Mouse (Mus musculus) neural tube, embryonic 11.5 days (tissue): ENCODE results near the gene Cirbp. TPM values are rescaled to one million over a fixed set of nuclear protein-coding genes. Genes with fewer than 3 reads are reported as not detected.

Experiments used
- ATAC-seq: fragments of 200-750 bp; cut with Nextera tagmentation; 2 replicates; pipeline ENCODE4 v1.8.0; 2017; ENCODE audit warnings: moderate number of reproducible peaks, mild to moderate bottlenecking, moderate TSS enrichment, moderate library complexity; ENCODE audit not compliant: insufficient read depth, low FRiP score, low TSS enrichment
- DNase-seq: peaks from one replicate; pipeline ENCODE4 v3.0.0-alpha.2; 2015; ENCODE audit warnings: low spot score
- H3K27ac ChIP-seq: fragments of 300-500 bp; sonication (generic); 2 replicates; pipeline ENCODE4 v1.5.1; 2014; ENCODE audit warnings: low read depth, mild to moderate bottlenecking, low read length
- H3K27me3 ChIP-seq: fragments of 300-500 bp; sonication (generic); 2 replicates; pipeline ENCODE4 v1.6.1; 2014; ENCODE audit warnings: mild to moderate bottlenecking, low read length, mixed read lengths; ENCODE audit not compliant: control insufficient read depth, insufficient read depth
- H3K36me3 ChIP-seq: fragments of 300-500 bp; sonication (generic); 2 replicates; pipeline ENCODE4 v1.6.1; 2014; ENCODE audit warnings: mild to moderate bottlenecking, low read length, moderate library complexity, mixed read lengths; ENCODE audit not compliant: control insufficient read depth, insufficient read depth
- H3K4me1 ChIP-seq: fragments of 300-500 bp; sonication (generic); 2 replicates; pipeline ENCODE4 v1.6.1; 2014; ENCODE audit warnings: low read length, mixed read lengths; ENCODE audit not compliant: control insufficient read depth, insufficient read depth
- H3K4me2 ChIP-seq: fragments of 300-500 bp; sonication (generic); 2 replicates; pipeline ENCODE4 v1.6.1; 2014; ENCODE audit warnings: low read depth, mild to moderate bottlenecking, moderate library complexity
- H3K4me3 ChIP-seq: fragments of 300-500 bp; sonication (generic); 2 replicates; pipeline ENCODE4 v1.5.1; 2014; ENCODE audit warnings: low read depth, low read length
- H3K9ac ChIP-seq: fragments of 300-500 bp; sonication (generic); 2 replicates; pipeline ENCODE4 v1.6.1; 2014; ENCODE audit warnings: mild to moderate bottlenecking, low read length
- H3K9me3 ChIP-seq: fragments of 300-500 bp; sonication (generic); 2 replicates; pipeline ENCODE4 v1.6.1; 2016; ENCODE audit warnings: low read length; ENCODE audit not compliant: control insufficient read depth
- WGBS: fragments of 180-500 bp; shearing (Covaris S2); extraction: QIAGEN DNeasy Blood & Tissue Kit; methylation state at CpG from one replicate; pipeline ENCODE4 v1.1.7; 2014; 5-methylcytosine and 5-hydroxymethylcytosine counted together
- polyA plus RNA-seq: library from polyadenylated mRNA; unstranded; fragments of >200 nt; fragmentation: Nextera tagmentation; extraction: Ambion mirVana; gene quantifications from 2 replicates; pipeline ENCODE4 v1.2.1, GENCODE M21; 2014

The Cirbp gene
- polyA plus RNA-seq, 1 experiment from 2014 or later, result 85.1 TPM

- no peaks in the 10 kb centered on the region for H3K9me3 ChIP-seq
- ATAC-seq, result no peak
- peaks cover 22% of the 10 kb centered on the region; the same call in 1 of the 2 replicates for H3K36me3 ChIP-seq
- no peaks in the 10 kb centered on the region for H3K27me3 ChIP-seq
- no peak overlapping the region for H3K9ac ChIP-seq
- WGBS, result 95% methylated on average over 8 of the region's 8 CpGs
- H3K27ac ChIP-seq, result no peak overlapping the region
- no peak for DNase-seq
- H3K4me1 ChIP-seq, result peaks cover 5% of the 10 kb centered on the region; the same call in 1 of the 2 replicates
- no peak overlapping the region for H3K4me3 ChIP-seq
- H3K4me2 ChIP-seq, result no peak overlapping the region
These were observed 37.9 kb upstream of the Cirbp start for GRCm38 (mm10) chr10:80127920-80128319.

GRCm38 (mm10) chr10:80129846-80130245 lies 35.9 kb upstream of the Cirbp start:
- Histone ChIP-seq H3K4me2 (no peak overlapping the region), H3K27me3 (no peaks in the 10 kb centered on the region; the same call in 1 of the 2 replicates), H3K36me3 (peaks cover 22% of the 10 kb centered on the region; the same call in 1 of the 2 replicates), H3K4me1 (peaks cover 5% of the 10 kb centered on the region; the same call in 1 of the 2 replicates), H3K27ac (no peak overlapping the region), H3K9ac (no peak overlapping the region), H3K4me3 (no peak overlapping the region), H3K9me3 (no peaks in the 10 kb centered on the region)
- ATAC-seq (no peak), DNase-seq (no peak)
- WGBS, result 95% methylated on average over 9 of the region's 9 CpGs

GRCm38 (mm10) chr10:80130403-80131031 lies 35.3 kb upstream of the Cirbp start:
- H3K4me1 ChIP-seq, result peaks cover 5% of the 10 kb centered on the region; the same call in 1 of the 2 replicates
- no peak overlapping the region for H3K27ac ChIP-seq
- no peak overlapping the region for H3K9ac ChIP-seq
- ATAC-seq (no peak), DNase-seq (no peak)
- H3K4me2 ChIP-seq, result no peak overlapping the region
- no peaks in the 10 kb centered on the region for H3K9me3 ChIP-seq
- WGBS, result 83% methylated on average over 18 of the region's 18 CpGs
- H3K36me3 ChIP-seq, result peaks cover 16% of the 10 kb centered on the region; the same call in 1 of the 2 replicates
- no peak overlapping the region for H3K4me3 ChIP-seq
- H3K27me3 ChIP-seq, result peaks cover 4% of the 10 kb centered on the region; the same call in 1 of the 2 replicates

- Histone ChIP-seq H3K27me3 (peaks cover 13% of the 10 kb centered on the region), H3K4me2 (peak overlapping the region; percentile 17), H3K27ac (no peak overlapping the region), H3K4me1 (peaks cover 6% of the 10 kb centered on the region), H3K9me3 (no peaks in the 10 kb centered on the region), H3K36me3 (peaks cover 11% of the 10 kb centered on the region; the same call in 1 of the 2 replicates), H3K4me3 (no peak overlapping the region), H3K9ac (0 out of 2 replicates have a peak overlapping the region, but pooled peaks have one; percentile 9)
- DNase-seq (peak; percentile 67), ATAC-seq (peak; percentile 29; the same call in 1 of the 2 replicates)
- 13% methylated on average over 52 of the region's 55 CpGs for WGBS
These were observed 34.4 kb upstream of the Cirbp start for GRCm38 (mm10) chr10:80131316-80131951.

- peaks cover 18% of the 10 kb centered on the region for H3K27me3 ChIP-seq
- no peak for ATAC-seq
- WGBS, result 28% methylated on average over 27 of the region's 27 CpGs
- H3K4me2 ChIP-seq, result peak overlapping the region; percentile 17
- H3K27ac ChIP-seq, result no peak overlapping the region
- H3K9me3 ChIP-seq, result no peaks in the 10 kb centered on the region
- H3K4me3 ChIP-seq, result no peak overlapping the region
- H3K9ac ChIP-seq, result 0 out of 2 replicates have a peak overlapping the region, but pooled peaks have one; percentile 9
- peaks cover 11% of the 10 kb centered on the region; the same call in 1 of the 2 replicates for H3K36me3 ChIP-seq
- H3K4me1 ChIP-seq, result peaks cover 11% of the 10 kb centered on the region
- DNase-seq, result no peak
These were observed 33.8 kb upstream of the Cirbp start for GRCm38 (mm10) chr10:80131952-80132350.

GRCm38 (mm10) chr10:80133226-80133849 lies 32.4 kb upstream of the Cirbp start:
- peaks cover 8% of the 10 kb centered on the region; the same call in 1 of the 2 replicates for H3K36me3 ChIP-seq
- H3K4me1 ChIP-seq, result peaks cover 25% of the 10 kb centered on the region
- DNase-seq, result no peak
- H3K27ac ChIP-seq, result no peak overlapping the region
- peaks cover 26% of the 10 kb centered on the region for H3K27me3 ChIP-seq
- H3K9ac ChIP-seq, result no peak overlapping the region; the same call in 1 of the 2 replicates
- ATAC-seq, result no peak
- H3K4me2 ChIP-seq, result no peak overlapping the region
- 81% methylated on average over 8 of the region's 8 CpGs for WGBS
- H3K9me3 ChIP-seq, result no peaks in the 10 kb centered on the region
- H3K4me3 ChIP-seq, result no peak overlapping the region

- ATAC-seq, result no peak
- H3K36me3 ChIP-seq, result peaks cover 6% of the 10 kb centered on the region; the same call in 1 of the 2 replicates
- H3K4me2 ChIP-seq, result no peak overlapping the region
- H3K9me3 ChIP-seq, result no peaks in the 10 kb centered on the region
- peaks cover 26% of the 10 kb centered on the region for H3K27me3 ChIP-seq
- H3K4me3 ChIP-seq, result no peak overlapping the region
- no peak overlapping the region for H3K27ac ChIP-seq
- H3K9ac ChIP-seq, result peak overlapping the region; percentile 10; the same call in 1 of the 2 replicates
- WGBS, result 90% methylated on average over 9 of the region's 9 CpGs
- H3K4me1 ChIP-seq, result peaks cover 27% of the 10 kb centered on the region
- no peak for DNase-seq
These were observed 31.4 kb upstream of the Cirbp start for GRCm38 (mm10) chr10:80134421-80134820.

- no peak overlapping the region for H3K27ac ChIP-seq
- peaks cover 27% of the 10 kb centered on the region for H3K4me1 ChIP-seq
- ATAC-seq (no peak), DNase-seq (no peak)
- no peaks in the 10 kb centered on the region for H3K36me3 ChIP-seq
- H3K9me3 ChIP-seq, result no peaks in the 10 kb centered on the region
- no peak overlapping the region for H3K9ac ChIP-seq
- H3K27me3 ChIP-seq, result peaks cover 29% of the 10 kb centered on the region
- H3K4me2 ChIP-seq, result no peak overlapping the region
- 88% methylated on average over 10 of the region's 10 CpGs for WGBS
- no peak overlapping the region for H3K4me3 ChIP-seq
These were observed 30.6 kb upstream of the Cirbp start for GRCm38 (mm10) chr10:80135161-80135560.
